Mouse (Mus musculus) kidney, adult 10 weeks (tissue): ENCODE measurements around the gene 4930572O03Rik. TPM values are rescaled to one million over a fixed set of nuclear protein-coding genes. Genes with fewer than 3 reads are reported as not detected.

Source experiments
- polyA plus RNA-seq: library from polyadenylated mRNA; stranded (reverse); fragments of 350-450 nt; fragmentation: Illumina TruSeq; extraction: RNeasy Lipid Tissue Mini Kit (QIAGEN cat#74804); gene quantifications from one replicate; pipeline ENCODE4 v1.2.3, GENCODE M21; 2014; ENCODE audit warnings: low read depth, low replicate concordance

The 4930572O03Rik gene
- not detected for polyA plus RNA-seq

DNA sequence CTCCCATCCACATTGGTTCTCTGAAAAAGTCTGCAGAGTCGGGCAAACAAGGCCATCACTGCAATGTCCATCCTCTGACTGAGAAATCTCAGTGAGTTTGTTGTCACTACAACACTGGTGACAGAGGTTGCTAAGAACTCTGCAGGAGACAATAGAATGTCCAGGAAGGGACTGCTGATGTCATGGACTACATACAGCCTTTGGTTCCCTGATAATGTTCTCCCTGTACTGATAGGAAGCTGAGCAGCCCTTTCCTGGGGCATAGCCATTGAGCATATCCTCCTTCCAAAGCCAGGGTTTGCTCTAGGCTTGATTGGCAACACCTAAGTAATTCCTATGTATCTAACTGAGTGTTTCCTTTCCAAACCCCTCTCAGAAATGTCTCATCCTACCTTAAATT, at the start of gene 4930572O03Rik:
TSS of gene 4930572O03Rik (minus strand) at position 101 of the 400 bp plus-strand sequence.

DNA sequence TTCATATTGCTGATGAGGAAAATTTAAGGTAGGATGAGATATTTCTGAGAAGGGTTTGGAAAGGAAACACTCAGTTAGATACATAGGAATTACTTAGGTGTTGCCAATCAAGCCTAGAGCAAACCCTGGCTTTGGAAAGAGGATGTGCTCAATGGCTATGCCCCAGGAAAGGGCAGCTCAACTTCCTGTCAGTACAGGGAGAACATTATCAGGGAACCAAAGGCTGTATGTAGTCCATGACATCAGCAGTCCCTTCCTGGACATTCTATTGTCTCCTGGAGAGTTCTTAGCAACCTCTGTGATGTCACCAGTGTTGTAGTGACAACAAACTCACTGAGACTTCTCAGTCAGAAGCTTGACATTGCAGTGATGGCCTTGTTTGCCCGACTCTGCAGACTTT, 38.1 kb downstream of the 4930572O03Rik start, which contains the start of gene Speer4d:
TSS of gene Speer4d (plus strand) at position 301 of the 400 bp plus-strand sequence.

Other genes with a start within 250 kb of the 4930572O03Rik start
- not detected for gene Gm21149, start 180.5 kb downstream of the 4930572O03Rik start, polyA plus RNA-seq
- gene Gm21190, start 127.8 kb downstream of the 4930572O03Rik start, polyA plus RNA-seq = 0.53 TPM
- gene Gm21083, start 79.7 kb downstream of the 4930572O03Rik start, polyA plus RNA-seq = not detected
- not detected for gene Speer4d, start 38.0 kb downstream of the 4930572O03Rik start, polyA plus RNA-seq
- not detected for gene Speer4c, start 57.2 kb upstream of the 4930572O03Rik start, polyA plus RNA-seq